28 mouse cellular contexts compared by ENCODE assay signal in the genomic region with DNA sequence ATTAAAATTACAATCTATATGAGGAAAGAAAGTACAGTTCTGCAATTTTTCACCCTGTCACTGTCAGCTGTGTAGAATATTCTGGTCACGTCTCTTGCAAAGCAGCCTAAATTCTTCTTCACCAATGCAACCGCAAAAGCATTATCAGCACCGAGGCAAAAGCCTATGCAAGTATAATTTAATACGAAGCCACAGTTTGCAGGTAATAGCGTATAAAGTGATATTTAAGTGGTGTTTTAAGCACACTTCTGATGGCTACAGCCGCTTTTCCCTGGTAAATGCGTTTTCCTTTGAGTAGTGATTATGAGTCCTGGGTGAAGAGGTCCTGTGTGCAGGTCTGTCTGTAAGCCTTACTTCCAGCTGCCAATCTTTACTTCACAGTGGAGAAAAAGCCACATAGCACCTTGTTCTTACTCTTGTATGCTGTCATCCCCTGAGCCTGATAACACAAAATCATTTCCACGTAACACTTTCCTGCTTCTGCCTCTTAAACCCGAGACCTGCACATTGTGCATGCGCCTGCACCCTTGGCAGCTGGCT.
DNase-seq lines count a peak whose midpoint lies in the region; ATAC-seq lines count a peak whose summit lies in the region.
"Had no signal": no experiment of that assay in that cellular context is flagged by ENCODE, and none has a peak within 500 bp of the region (broad histone marks: within the 10 kb centered on the region; RNA-seq: fewer than 3 reads in every experiment).

No protein-coding gene starts in this region.

- WGBS in limb, embryonic 12.5 days: 53% methylated on average over 10 of the region's 10 CpGs
- 74% methylated on average over 10 of the region's 10 CpGs for WGBS in limb, embryonic 10.5 days
- WGBS in midbrain, embryonic 13.5 days: 46% methylated on average over 10 of the region's 10 CpGs

- H3K4me3 ChIP-seq in limb, embryonic 12.5 days (replicated peaks): no peak overlapping the region
- H3K4me3 ChIP-seq in limb, embryonic 10.5 days: no peak overlapping the region
- no peak overlapping the region for H3K4me3 ChIP-seq in midbrain, embryonic 13.5 days (replicated peaks)
- H3K4me3 ChIP-seq: erythroblast, embryonic 14.5 days; forebrain, embryonic 12.5 days; gastrocnemius, adult 2 months; liver, embryonic 15.5 days had no signal

- no peak overlapping the region for H3K9ac ChIP-seq in limb, embryonic 12.5 days (replicated peaks)
- H3K9ac ChIP-seq in midbrain, embryonic 13.5 days (replicated peaks): no peak overlapping the region
- H3K9ac ChIP-seq: forebrain, embryonic 12.5 days; liver, embryonic 15.5 days; lung, embryonic 14.5 days had no signal

- DNase-seq in embryo, embryonic 11 days: peak; percentile 5
- no peak for DNase-seq in embryo, embryonic 10.5 days (ENCODE audit: low spot score)
- DNase-seq in limb, embryonic 10.5 days (ENCODE audit: low spot score): no peak
- peak; percentile 18 for DNase-seq in retina, embryonic 14.5 days (ENCODE audit: low spot score)
- DNase-seq in adrenal gland, adult 2 months: no peak
- no peak for DNase-seq in spleen, adult 12 weeks (ENCODE audit: low spot score)
- DNase-seq: adrenal gland, postnatal 36 days; cerebellum, adult 2 months; gastrocnemius, adult 2 months; gastrocnemius, postnatal 36 days; heart, adult 18-20 months; heart, postnatal 36 days; kidney, adult 2 months; kidney, postnatal 36 days; left cerebral cortex, postnatal 4 days; lung, embryonic 14.5 days; lung, postnatal 36 days; thymus, adult 18-20 months; thymus, postnatal 36 days had no signal

- H3K27ac ChIP-seq in limb, embryonic 12.5 days: no peak overlapping the region
- H3K27ac ChIP-seq in limb, embryonic 10.5 days: no peak overlapping the region
- 0 out of 2 replicates have a peak overlapping the region, but pooled peaks have one; percentile 17 for H3K27ac ChIP-seq in midbrain, embryonic 13.5 days
- H3K27ac ChIP-seq: forebrain, embryonic 12.5 days; gastrocnemius, adult 2 months; liver, embryonic 15.5 days; stomach, postnatal 0 days had no signal

- H3K4me2 ChIP-seq in limb, embryonic 12.5 days: no peak overlapping the region
- peak overlapping the region; percentile 17; the same call in 1 of the 2 replicates for H3K4me2 ChIP-seq in midbrain, embryonic 13.5 days (replicated peaks)
- H3K4me2 ChIP-seq: forebrain, embryonic 12.5 days; heart, embryonic 11.5 days; liver, embryonic 15.5 days; lung, embryonic 14.5 days had no signal

- 0 out of 2 replicates have a peak, but pooled peaks have one; percentile 55 for ATAC-seq in limb, embryonic 12.5 days (ENCODE audit: insufficient number of reproducible peaks, insufficient read depth, low FRiP score, low TSS enrichment, low read depth)
- peak; percentile 13; the same call in 1 of the 2 replicates for ATAC-seq in midbrain, embryonic 13.5 days
- ATAC-seq: CD4-positive, CD25-positive, alpha-beta regulatory T cell, adult 4 months; hindbrain, embryonic 16.5 days had no signal

- peaks cover 26% of the 10 kb centered on the region for H3K4me1 ChIP-seq in limb, embryonic 12.5 days (replicated peaks)
- peaks cover 27% of the 10 kb centered on the region for H3K4me1 ChIP-seq in limb, embryonic 10.5 days
- peaks cover 32% of the 10 kb centered on the region for H3K4me1 ChIP-seq in midbrain, embryonic 13.5 days (replicated peaks)
- H3K4me1 ChIP-seq: liver, embryonic 15.5 days had no signal

- no peaks in the 10 kb centered on the region for H3K27me3 ChIP-seq in limb, embryonic 12.5 days
- H3K27me3 ChIP-seq in limb, embryonic 10.5 days (ENCODE audit: low read depth, poor library complexity, severe bottlenecking): no peaks in the 10 kb centered on the region
- no peaks in the 10 kb centered on the region for H3K27me3 ChIP-seq in midbrain, embryonic 13.5 days
- H3K27me3 ChIP-seq: forebrain, embryonic 12.5 days; liver, embryonic 15.5 days had no signal

- H3K9me3 ChIP-seq in limb, embryonic 12.5 days: no peaks in the 10 kb centered on the region
- no peaks in the 10 kb centered on the region for H3K9me3 ChIP-seq in limb, embryonic 10.5 days (replicated peaks)
- no peaks in the 10 kb centered on the region for H3K9me3 ChIP-seq in midbrain, embryonic 13.5 days
- H3K9me3 ChIP-seq: forebrain, embryonic 12.5 days; liver, embryonic 15.5 days had no signal

- H3K36me3 ChIP-seq in limb, embryonic 12.5 days: no peaks in the 10 kb centered on the region
- no peaks in the 10 kb centered on the region for H3K36me3 ChIP-seq in limb, embryonic 10.5 days
- no peaks in the 10 kb centered on the region for H3K36me3 ChIP-seq in midbrain, embryonic 13.5 days
- H3K36me3 ChIP-seq: forebrain, embryonic 12.5 days; liver, embryonic 15.5 days had no signal

Comparison
In these comparisons a context has a peak if more than half of its experiments do, and no peak if none do; other contexts are left out.
1. DNase-seq: peak in embryo, embryonic 11 days (single experiment) and retina, embryonic 14.5 days (single experiment); none in embryo, embryonic 10.5 days (single experiment), limb, embryonic 10.5 days (single experiment), adrenal gland, adult 2 months (single experiment) and spleen, adult 12 weeks (single experiment).